Mouse (Mus musculus): ENCODE results near the gene Pdyn.

GRCm38 (mm10) chr2:129713026-129713544 is 13.4 kb upstream of the Pdyn start:
- no peak for TF ChIP-seq CTCF (conservative IDR thresholded peaks at IDR 0.05; ENCODE audit: low read length)
- TF ChIP-seq POU5F1 (IDR thresholded peaks at IDR 0.05; ENCODE audit: borderline replicate concordance, low read length), result no peak

All from E14TG2a.4 (cell line).